Mouse (Mus musculus): Measurements from ENCODE around the gene Fxyd1.

- TF ChIP-seq CTCF (conservative IDR thresholded peaks at IDR 0.05; ENCODE audit: low read length) (no peak), POU5F1 (IDR thresholded peaks at IDR 0.05; ENCODE audit: borderline replicate concordance, low read length) (no peak)
Observed at GRCm38 (mm10) chr7:31052636-31053434, 4.2 kb downstream of the Fxyd1 start.
